Mouse (Mus musculus) intestine, postnatal 0 days (tissue): ENCODE measurements around the gene Med15. TPM values are rescaled to one million over a fixed set of nuclear protein-coding genes. Genes with fewer than 3 reads are reported as not detected.
"Not testable (repeated sequence)": the region's sequence is repeated elsewhere in the genome, so short reads cannot be mapped to it uniquely, and the experiment has no call there.

Experiments
- ATAC-seq: fragments of 200-750 bp; cut with Nextera tagmentation; 2 replicates; pipeline ENCODE4 v1.8.0; 2017; ENCODE audit warnings: mild to moderate bottlenecking, moderate TSS enrichment, moderate library complexity
- H3K27ac ChIP-seq: fragments of 300-500 bp; sonication (generic); 2 replicates; pipeline ENCODE4 v1.5.1; 2014; ENCODE audit warnings: mild to moderate bottlenecking, low read depth, low read length, moderate library complexity
- H3K27me3 ChIP-seq: fragments of 300-500 bp; sonication (generic); replicated peaks from 2 replicates; pipeline ENCODE4 v1.6.1; 2014; ENCODE audit warnings: low read length, mixed read lengths; ENCODE audit not compliant: control insufficient read depth, insufficient read depth
- H3K36me3 ChIP-seq: fragments of 300-500 bp; sonication (generic); 2 replicates; pipeline ENCODE4 v1.6.1; 2014; ENCODE audit warnings: mild to moderate bottlenecking, moderate library complexity; ENCODE audit not compliant: control insufficient read depth, insufficient read depth
- H3K4me1 ChIP-seq: fragments of 300-500 bp; sonication (generic); replicated peaks from 2 replicates; pipeline ENCODE4 v1.6.1; 2014; ENCODE audit warnings: antibody characterized with exemption, low read length, mixed read lengths; ENCODE audit not compliant: control insufficient read depth, insufficient read depth
- H3K4me2 ChIP-seq: fragments of 300-500 bp; sonication (generic); replicated peaks from 2 replicates; pipeline ENCODE4 v1.6.1; 2014; ENCODE audit warnings: low read depth, mild to moderate bottlenecking, moderate library complexity
- H3K4me3 ChIP-seq: fragments of 300-500 bp; sonication (generic); 2 replicates; pipeline ENCODE4 v1.5.1; 2014; ENCODE audit warnings: low read depth, low read length
- H3K9ac ChIP-seq: fragments of 300-500 bp; sonication (generic); 2 replicates; pipeline ENCODE4 v1.6.1; 2014; ENCODE audit warnings: mild to moderate bottlenecking, low read depth, low read length
- H3K9me3 ChIP-seq: fragments of 300-500 bp; sonication (generic); 2 replicates; pipeline ENCODE4 v1.6.1; 2016; ENCODE audit warnings: mixed run types; ENCODE audit not compliant: control insufficient read depth
- CTCF ChIP-seq: sonication (generic); IDR thresholded peaks from 2 replicates; pipeline ENCODE4 v1.5.1; 2016; ENCODE audit warnings: low read depth, mild to moderate bottlenecking, control low read depth, antibody characterized with exemption, moderate library complexity
- WGBS: fragments of 180-500 bp; shearing (Covaris S2); extraction: QIAGEN DNeasy Blood & Tissue Kit; methylation state at CpG from one replicate; pipeline ENCODE4 v1.1.7; 2014; 5-methylcytosine and 5-hydroxymethylcytosine counted together
- polyA plus RNA-seq: library from polyadenylated mRNA; unstranded; fragments of >200 nt; fragmentation: Nextera tagmentation; extraction: Ambion mirVana; gene quantifications from 2 replicates; pipeline ENCODE4 v1.2.1, GENCODE M21; 2015

The Med15 gene
- polyA plus RNA-seq, 1 experiment from 2014 or later = 26.6 TPM

DNA sequence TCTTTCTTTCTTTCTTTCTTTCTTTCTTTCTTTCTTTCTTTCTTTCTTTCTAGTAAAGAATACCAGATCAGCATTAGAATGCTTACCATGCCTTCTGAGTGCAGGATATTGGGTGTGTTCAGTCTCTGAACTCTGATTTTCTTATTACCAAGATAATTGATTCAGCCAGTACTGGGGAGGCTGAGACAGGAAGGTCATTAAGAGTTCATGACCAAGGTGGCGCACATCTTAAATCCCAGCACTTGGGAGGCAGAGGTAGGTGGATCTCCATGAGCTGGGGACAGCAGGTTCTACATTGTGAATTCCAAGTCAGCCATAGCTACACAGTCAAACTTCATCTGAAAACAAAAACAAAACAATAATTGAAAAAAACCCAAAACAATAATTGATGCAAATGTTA, 110.8 kb downstream of the Med15 start:
- H3K27ac ChIP-seq = no peak overlapping the region
- H3K9ac ChIP-seq = no peak overlapping the region
- H3K36me3 ChIP-seq = peaks cover 36% of the 10 kb centered on the region
- TF ChIP-seq CTCF = no peak
- H3K4me3 ChIP-seq = no peak overlapping the region
- peaks cover 2% of the 10 kb centered on the region; the same call in 1 of the 2 replicates for H3K4me1 ChIP-seq
- no peaks in the 10 kb centered on the region for H3K27me3 ChIP-seq
- ATAC-seq = no peak
- no peak overlapping the region for H3K4me2 ChIP-seq
- WGBS = 81% methylated on average over 1 of the region's 1 CpGs
- no peaks in the 10 kb centered on the region for H3K9me3 ChIP-seq

DNA sequence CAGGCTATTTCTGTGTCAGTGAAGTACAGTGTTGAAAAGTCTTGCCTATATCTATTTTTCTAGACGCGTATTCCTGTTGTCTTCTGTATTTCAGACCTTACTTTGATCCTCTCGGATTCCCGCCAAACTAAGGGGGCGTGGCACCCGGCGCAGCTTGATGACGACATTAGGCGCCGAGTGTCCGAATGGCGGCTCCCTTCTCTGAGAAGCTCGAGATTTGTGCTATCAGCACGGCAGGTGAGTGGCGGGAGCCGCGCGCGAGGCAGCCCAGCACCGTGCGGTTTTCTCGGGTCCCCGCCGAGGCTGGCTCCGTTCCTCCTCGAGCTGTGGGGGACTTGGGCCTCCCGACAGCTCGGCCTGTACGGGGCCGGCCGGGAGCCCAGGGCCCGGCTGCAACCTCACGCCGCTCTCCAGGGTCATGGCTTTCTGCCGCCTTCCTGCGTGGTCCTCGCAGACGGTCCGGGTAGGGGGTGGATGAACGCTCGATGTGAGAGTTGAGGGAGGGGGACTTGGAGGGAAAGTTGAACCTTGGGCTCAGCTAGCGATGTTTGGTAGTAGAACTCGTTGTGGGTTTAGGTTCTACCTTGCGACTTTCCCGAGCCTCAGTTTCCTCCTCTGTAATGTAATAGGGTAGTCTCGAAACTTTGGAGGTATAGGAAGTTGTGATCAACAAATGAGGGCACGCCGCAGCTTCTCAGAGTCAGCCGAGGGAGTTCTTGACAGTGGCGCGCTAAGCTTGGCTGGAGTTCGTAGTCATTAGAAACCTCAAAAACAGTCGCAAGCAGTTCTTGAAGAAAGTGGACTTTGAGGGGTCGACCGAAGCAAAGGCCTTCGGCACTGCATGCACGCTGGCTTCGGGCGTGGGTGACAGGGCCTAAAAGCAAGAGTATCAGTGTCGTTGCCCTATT, 113.2 kb downstream of the Med15 start, which contains the start of gene Smpd4:
Smpd4 (plus strand) TSS at position 157 of the 908 bp plus-strand sequence.
- Histone ChIP-seq H3K9me3 (no peaks in the 10 kb centered on the region), H3K27me3 (no peaks in the 10 kb centered on the region), H3K4me2 (peak within 1 kb of the TSS; percentile 73), H3K4me1 (peaks cover 2% of the 10 kb centered on the region; the same call in 1 of the 2 replicates), H3K27ac (no peak within 1 kb of the TSS), H3K9ac (peak within 1 kb of the TSS; percentile 85), H3K36me3 (peaks cover 23% of the 10 kb centered on the region; the same call in 1 of the 2 replicates), H3K4me3 (peak within 1 kb of the TSS; percentile 98)
- WGBS = 2% methylated on average over 60 of the region's 60 CpGs
- peak; percentile 68 for ATAC-seq
- no peak for TF ChIP-seq CTCF

DNA sequence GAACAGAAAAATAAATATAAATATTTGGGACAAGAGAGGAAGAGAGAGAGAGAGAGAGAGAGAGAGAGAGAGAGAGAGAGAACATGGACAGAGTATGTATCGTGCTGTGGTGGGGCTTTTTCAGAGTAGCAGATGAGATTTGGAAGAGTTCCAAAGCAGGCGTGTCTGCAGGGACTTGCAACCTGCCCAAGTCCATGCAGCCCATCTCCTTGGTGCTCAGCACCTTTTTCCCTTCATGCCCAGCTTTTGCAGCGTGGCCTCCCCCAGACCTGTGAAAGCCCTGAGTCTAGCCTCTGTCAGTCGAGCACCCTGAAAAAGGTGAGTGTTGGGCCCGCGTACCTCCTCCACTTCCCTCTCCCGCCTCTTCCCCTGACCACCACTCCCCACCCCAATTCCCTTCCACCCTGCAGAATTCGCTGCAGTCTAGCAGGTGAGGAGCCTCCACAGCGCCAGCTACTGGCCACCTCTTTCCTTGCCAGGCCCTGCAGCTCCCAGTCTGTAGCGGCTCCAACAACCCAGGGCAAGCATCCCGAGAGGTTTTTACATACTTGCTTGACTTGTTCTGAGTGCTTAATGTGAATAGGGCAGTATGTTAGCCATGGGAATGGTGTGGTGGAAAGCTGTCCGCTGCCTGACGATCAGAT, 114.6 kb downstream of the Med15 start:
- peak; percentile 85 for TF ChIP-seq CTCF
- Histone ChIP-seq H3K4me1 (peaks cover 2% of the 10 kb centered on the region; the same call in 1 of the 2 replicates), H3K4me2 (no peak overlapping the region), H3K27ac (no peak overlapping the region), H3K4me3 (no peak overlapping the region), H3K9me3 (no peaks in the 10 kb centered on the region), H3K36me3 (peaks cover 12% of the 10 kb centered on the region; the same call in 1 of the 2 replicates), H3K9ac (no peak overlapping the region), H3K27me3 (no peaks in the 10 kb centered on the region)
- ATAC-seq = no peak
- 15% methylated on average over 13 of the region's 13 CpGs for WGBS

DNA sequence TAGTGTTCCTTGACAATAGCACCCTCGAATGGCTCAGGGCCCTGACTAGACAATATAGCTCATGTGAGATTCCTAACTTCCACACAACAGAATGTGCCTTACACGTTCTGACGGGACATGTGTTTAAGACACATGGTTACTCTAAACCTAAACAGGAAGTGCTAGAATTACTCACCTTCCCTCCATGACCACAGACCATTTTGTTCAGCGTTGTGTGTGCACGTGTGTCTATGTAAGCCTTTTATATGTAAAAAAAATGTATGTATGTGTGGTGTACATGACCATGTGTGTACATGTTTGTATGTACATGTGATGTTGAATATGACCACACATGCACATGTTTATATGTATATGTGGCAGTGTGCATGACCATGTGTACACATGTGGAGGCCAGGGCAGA, 116.5 kb downstream of the Med15 start:
- Histone ChIP-seq H3K36me3 (no peaks in the 10 kb centered on the region), H3K9me3 (no peaks in the 10 kb centered on the region), H3K4me1 (peaks cover 2% of the 10 kb centered on the region; the same call in 1 of the 2 replicates), H3K27me3 (no peaks in the 10 kb centered on the region), H3K27ac (no peak overlapping the region), H3K9ac (no peak overlapping the region), H3K4me2 (no peak overlapping the region), H3K4me3 (no peak overlapping the region)
- TF ChIP-seq CTCF = no peak
- ATAC-seq = no peak
- 83% methylated on average over 5 of the region's 5 CpGs for WGBS

DNA sequence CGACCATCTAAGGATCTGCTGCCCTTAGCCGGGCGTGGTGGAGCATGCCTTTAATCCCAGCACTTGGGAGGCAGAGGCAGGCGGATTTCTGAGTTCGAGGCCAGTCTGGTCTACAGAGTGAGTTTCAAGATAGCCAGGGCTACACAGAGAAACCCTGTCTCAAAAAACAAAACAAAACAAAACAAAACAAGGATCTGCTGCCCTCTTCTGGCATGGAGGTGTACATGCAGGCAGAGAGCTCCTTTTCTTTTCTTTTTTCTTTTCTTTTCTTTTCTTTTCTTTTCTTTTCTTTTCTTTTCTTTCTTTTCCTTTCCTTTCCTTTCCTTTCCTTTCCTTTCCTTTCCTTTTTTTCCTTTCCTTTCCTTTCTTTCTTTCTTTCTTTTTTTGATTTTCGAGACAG, 118.0 kb downstream of the Med15 start:
- not testable (repeated sequence) for H3K27ac ChIP-seq, H3K4me2 ChIP-seq, ATAC-seq, H3K9me3 ChIP-seq, H3K36me3 ChIP-seq, H3K27me3 ChIP-seq, H3K9ac ChIP-seq, H3K4me3 ChIP-seq, H3K4me1 ChIP-seq
- WGBS = 94% methylated on average over 6 of the region's 6 CpGs
- TF ChIP-seq CTCF = peak; percentile 69

DNA sequence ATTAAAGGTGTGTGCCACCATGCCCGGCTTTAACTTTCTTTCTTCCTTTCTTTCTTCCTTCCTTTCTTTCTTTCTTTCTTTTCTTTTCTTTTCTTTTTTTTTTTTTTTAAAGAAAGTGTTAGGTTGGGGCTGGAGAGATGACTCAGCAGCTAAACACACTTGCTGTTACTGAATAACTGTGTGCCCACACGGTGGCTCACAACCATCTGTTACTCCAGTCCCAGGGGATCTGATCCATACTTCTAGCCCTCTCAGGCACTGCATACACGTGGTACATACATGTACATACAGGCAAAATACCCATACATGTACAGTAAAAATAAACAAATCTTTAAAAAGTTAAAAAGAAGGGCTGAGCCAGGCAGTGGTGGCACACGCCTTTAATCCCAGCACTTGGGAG, 121.3 kb downstream of the Med15 start:
- no peak overlapping the region for H3K4me3 ChIP-seq
- no peak overlapping the region for H3K9ac ChIP-seq
- H3K36me3 ChIP-seq = no peaks in the 10 kb centered on the region
- no peaks in the 10 kb centered on the region for H3K4me1 ChIP-seq
- no peaks in the 10 kb centered on the region for H3K9me3 ChIP-seq
- H3K27ac ChIP-seq = no peak overlapping the region
- H3K4me2 ChIP-seq = no peak overlapping the region
- no peaks in the 10 kb centered on the region for H3K27me3 ChIP-seq
- no peak for TF ChIP-seq CTCF
- WGBS = 53% methylated on average over 4 of the region's 4 CpGs
- ATAC-seq = no peak
